Mouse (Mus musculus): ENCODE results near the gene Tbc1d20.

DNA sequence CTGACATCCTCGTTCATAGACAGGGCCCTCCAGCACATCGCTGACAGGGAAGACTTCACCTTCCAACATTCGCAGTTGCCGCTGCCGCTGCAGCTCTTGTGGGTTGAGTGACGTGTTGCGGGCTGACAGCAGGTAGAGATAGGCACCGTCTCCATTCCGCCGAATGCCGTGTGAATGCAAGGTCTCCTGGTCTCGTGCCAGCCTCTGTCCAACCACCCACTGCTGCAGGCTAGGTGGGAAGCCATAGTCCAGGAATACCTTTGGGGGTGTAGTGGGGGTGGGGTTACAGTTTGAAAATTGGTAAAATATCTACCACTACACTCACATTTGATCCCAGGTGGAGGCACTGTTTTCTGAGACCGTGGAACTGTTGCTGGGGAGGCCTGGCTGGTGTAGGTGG is 32.5 kb downstream of the Tbc1d20 start:
- TF ChIP-seq CTCF (IDR thresholded peaks at IDR 0.05; ENCODE audit: low read depth, low read length) (no peak), GATA1 (IDR thresholded peaks at IDR 0.05; ENCODE audit: borderline replicate concordance, low read length) (no peak)

All from G1E (cell line).